Mouse (Mus musculus): Measurements from ENCODE around the gene Sctr.

DNA sequence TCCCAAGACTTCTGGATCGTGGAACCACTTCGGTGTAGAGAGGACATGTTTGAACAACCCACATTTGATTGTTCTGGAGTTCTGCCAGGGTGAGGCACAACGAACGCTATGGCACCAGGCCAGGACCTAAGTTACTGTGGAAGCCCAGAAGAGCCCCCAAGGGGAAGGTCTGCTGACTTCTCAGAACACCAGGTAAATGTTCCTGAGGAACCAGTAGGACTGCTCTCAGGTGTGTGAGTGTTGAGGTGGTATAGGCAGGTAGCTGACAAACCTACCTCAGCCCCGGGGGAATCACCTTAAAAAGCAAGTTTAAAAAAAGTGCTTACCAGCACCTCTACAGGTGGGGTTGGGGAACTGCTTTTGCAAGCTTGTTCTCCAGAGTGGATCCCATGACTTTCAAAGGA is 98.9 kb downstream of the Sctr start:
- TF ChIP-seq POLR2A (IDR thresholded peaks at IDR 0.05; ENCODE audit: extremely low read depth, insufficient read depth, low read length), result no peak
- no peak for TF ChIP-seq CTCF (IDR thresholded peaks at IDR 0.05; ENCODE audit: low read depth, low read length)
